Mouse (Mus musculus) E14TG2a.4 (cell line): ENCODE results near the gene 1700037H04Rik.

Experiments used
- CTCF ChIP-seq: conservative IDR thresholded peaks from 2 replicates; pipeline ENCODE4 v1.5.1; 2014; ENCODE audit warnings: low read length
- POU5F1 ChIP-seq: IDR thresholded peaks from 2 replicates; pipeline ENCODE4 v1.6.1; 2014; ENCODE audit warnings: low read length, borderline replicate concordance

- TF ChIP-seq CTCF (no peak), POU5F1 (no peak)
Observed at GRCm38 (mm10) chr2:131191005-131191390, 31.1 kb upstream of the 1700037H04Rik start.
